Mouse (Mus musculus) testis, postnatal 14 days (tissue): ENCODE measurements around the gene Hsf3.
"Not testable (repeated sequence)": the region's sequence is repeated elsewhere in the genome, so short reads cannot be mapped to it uniquely, and the experiment has no call there.

ENCODE experiments used
- DNase-seq: peaks from one replicate; pipeline ENCODE4 v3.0.0; 2021; ENCODE audit warnings: low spot score

The Hsf3 gene

DNA sequence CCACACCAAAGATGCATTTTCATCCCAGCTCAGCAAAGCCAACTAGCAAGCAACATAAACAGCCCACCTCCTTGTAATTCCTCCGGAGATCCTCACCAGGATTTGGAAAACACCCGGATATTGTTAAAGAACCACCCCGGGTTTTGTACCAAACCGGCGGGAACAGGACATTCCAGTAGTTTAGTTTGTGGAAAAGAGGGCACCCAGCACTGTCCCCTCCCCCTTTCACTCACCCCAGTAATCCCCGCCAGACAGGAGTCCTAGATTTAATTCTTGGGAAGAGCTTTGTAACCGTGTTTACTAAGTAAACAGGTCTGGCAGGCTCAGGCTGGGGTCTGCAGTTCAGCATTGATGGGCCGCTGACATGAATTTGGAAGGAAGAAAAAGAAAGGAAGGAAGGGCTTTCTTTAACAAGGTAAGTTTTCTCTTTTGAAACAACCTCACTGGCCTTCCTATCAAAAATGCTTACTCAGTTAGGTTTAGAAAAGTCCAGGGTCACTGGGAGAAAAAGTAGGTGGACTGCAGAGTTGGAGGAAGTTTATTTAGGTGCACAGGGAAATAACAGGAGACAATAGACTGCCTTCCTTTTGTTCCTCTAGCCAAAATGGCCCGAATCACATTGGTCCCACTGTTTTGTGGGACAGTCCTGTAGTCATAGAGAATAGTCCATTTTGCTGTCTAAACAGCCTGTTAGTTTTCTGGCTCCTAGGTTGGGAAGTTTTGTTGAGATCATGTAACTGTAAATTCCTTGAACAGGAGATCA, at the start of gene Hsf3:
TSS of gene Hsf3 (minus strand) at position 94 of the 763 bp plus-strand sequence.
- peak; percentile 4 for DNase-seq

DNA sequence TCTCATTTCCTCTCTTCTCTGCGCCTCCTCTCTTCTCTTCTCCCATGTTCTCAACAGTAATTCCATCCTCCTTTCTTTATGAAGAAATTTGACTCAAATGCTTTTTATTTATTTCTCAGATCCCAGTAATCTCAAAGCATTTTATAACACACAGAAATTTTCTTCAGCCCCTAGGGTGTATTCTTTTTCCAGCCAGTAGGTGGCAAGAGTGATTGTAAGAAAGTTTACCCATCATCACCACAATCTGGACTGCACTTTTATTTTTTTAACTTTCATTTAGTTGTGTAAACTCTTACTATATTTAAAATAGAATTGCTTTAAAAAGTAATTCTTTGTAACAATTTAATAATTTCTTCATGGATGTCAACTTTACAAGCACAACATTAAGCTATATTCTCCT, 45.5 kb upstream of the Hsf3 start:
- no peak for DNase-seq

DNA sequence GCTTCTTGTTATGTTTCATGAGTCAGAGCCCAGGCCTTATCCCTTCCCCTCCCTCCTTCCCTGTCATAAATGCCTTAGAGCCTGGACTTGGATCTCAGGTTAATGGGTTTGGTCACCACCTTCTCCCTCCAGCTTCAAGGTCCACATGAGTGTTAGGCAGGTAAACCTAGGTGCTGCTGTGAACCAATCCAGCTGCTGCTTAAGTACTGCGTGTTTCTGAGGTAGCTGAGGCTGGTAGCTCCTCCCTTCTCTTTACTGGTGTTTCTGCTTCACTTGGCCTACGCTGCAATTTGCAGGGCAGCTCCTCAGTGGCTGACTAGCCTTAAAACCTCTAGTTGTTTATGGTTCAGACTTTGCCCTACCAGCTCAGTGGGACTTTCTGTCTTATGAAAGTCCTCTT, 945 bp downstream of the Hsf3 start, which contains the start of gene Heph:
TSS of gene Heph (plus strand) at position 211 of the 400 bp plus-strand sequence.
- no peak for DNase-seq

DNA sequence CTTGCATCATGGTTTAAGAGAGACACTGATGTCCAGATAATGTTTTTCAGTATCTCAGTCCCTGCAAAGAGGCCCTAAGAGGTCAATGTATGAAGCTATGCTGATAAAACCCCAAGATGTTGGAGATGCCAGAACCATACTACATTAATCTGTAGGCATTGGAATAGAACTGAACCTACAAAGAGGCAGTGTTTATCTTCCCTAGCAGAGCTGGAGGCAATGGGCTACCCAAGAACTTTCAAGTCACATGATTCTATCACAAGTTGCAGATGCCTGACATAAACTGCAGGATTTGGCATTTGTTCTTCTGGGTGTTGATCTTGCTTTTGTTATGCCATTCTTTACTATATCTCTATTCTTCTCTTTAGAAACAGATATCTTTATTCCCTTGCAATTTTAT, 36.7 kb downstream of the Hsf3 start:
- DNase-seq: no peak

DNA sequence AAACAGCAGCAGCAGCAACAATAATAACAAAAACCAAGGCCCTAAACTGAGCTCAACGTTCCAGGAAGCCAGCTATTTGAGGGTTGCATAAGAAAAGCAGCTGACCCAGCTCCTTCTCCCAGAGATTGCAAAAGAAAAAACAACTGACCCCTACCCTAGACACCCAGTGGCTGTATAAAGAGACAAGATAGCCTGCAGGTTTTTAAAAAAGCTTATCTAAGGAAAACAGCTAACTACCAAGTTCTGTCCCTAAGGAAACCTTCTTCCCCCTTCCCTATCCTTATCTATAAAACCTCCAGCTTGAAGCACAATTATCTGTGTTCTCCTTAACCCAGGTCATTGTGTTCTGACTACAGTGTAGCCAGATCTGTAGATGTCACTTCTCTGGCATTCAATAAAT, 38.4 kb downstream of the Hsf3 start:
- no peak for DNase-seq

DNA sequence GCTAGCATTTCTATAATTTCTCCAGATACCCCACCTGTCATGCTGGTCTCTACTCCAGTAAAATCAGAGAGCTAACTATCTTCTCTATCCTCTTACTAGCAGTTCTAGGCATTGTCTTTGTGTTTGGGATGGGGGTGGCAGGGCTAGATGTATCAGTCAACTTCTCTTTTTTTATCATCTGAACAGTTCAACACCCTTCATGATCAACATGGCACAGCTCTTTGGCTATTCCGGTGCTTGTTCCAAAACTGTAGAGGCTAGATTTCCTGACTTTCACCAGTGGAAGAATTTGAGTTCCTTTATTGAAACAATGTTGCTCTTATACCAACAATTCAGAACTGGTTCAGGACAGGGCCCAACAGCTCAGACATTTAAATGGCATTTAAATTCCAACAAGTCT, 39.1 kb downstream of the Hsf3 start:
- no peak for DNase-seq

DNA sequence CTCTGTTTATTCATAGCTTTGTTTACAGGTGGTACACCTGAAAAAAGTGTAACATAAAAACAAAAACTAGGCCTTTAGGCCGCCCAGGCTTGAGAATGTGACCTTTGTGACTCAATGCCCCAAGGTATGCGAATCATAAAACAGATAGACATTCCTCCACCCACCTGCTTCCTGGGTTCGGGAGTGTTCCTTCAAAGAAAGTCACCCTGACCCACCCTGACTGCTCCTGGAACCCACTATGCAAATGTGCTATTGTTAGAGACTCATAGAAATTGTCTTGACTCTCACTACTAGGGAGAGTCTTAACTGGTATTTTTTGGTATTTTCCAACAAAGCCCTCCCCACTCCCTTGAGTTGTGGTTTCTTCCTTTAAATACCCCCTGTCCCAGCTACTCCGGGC, 40.7 kb downstream of the Hsf3 start:
- DNase-seq: not testable (repeated sequence)

DNA sequence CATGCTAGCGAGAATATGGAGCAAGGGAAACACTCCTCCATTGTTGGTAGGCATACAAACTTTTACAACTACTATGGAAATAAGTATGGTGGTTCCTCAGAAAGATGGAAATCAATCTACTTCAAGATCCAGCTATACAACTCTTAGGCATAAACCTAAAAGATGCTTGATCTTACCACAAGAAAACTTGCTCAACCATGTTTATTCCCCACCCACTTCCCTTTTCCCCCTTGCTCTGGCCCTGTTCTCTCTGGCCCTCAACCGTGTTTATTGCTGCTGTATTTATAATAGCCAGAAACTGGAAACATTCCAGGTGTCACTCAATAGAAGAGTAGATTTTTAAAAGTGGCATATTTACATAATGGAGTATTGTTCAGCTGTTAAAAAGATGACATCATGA, 117.0 kb downstream of the Hsf3 start:
- no peak for DNase-seq

DNA sequence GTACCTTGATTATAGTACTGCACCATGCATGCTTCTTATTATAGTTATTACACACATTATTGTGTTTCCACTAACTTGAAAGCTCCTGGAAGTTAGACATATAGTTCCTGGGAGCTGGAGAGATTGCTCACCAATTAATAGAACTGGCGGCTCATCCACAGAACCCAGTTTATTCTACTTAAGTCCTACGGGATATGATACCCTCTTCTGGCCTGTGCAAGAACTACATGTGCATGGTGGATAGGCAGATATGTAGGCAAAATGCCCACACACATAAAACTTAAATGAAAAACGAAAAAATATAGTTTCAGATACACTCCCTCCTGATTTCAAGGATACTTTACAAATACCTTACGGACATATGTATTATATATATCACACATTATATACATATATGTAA, 126.3 kb downstream of the Hsf3 start:
- DNase-seq: no peak

DNA sequence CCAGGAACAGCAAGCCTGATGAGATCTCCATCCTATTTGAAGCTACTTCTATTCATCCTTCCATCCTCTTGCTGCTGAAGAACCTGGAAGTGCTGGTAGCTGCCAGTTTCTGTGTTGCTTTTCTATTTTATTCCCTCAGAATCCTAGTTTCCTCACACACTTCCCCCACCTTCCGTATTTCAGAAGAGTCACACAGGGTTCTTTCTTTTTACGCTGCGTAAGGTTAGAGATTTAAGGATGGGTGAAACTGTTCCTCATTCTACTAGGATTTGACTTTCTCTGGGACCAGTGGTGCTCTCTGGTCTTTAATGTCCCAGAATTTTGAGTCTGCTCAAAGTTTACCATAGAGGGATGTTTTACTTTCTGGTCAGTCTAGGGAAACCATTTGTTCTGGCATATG, 162.8 kb downstream of the Hsf3 start, which contains the start of gene Vsig4:
TSS of gene Vsig4 (minus strand) at position 101 of the 400 bp plus-strand sequence.
- no peak for DNase-seq

DNA sequence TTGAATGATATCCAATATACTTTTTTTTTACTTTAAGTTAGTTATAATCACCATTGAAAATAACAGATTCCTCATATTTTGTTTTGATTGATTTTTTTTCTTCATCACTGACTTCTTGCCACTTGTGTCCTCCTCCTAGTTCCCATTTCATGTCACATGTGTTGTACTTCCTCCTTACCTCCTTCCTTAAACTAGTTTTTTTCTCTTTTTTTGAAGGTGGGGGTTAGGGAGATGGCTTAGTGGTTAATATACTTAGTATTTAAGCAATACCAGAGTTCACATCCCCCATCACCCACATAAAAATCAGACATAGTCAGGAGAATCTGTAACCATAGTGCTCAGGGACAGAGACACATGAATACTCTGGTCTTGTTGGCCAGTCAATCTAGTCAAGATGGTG, 199.6 kb downstream of the Hsf3 start:
- DNase-seq: no peak
